Mouse (Mus musculus) hindbrain, embryonic 10.5 days (tissue): ENCODE results near the gene Pbld1. TPM values are rescaled to one million over a fixed set of nuclear protein-coding genes. Genes with fewer than 3 reads are reported as not detected.
A peak's percentile ranks its signal among the peaks of the same experiment; 100 is the strongest.

Experiments used
- DNase-seq: peaks from one replicate; pipeline ENCODE4 v3.0.0-alpha.2; 2017; ENCODE audit warnings: low spot score
- H3K27ac ChIP-seq: fragments of 300-500 bp; sonication (generic); 2 replicates; pipeline ENCODE4 v1.5.1; 2016; ENCODE audit warnings: mild to moderate bottlenecking, moderate library complexity
- H3K27me3 ChIP-seq: fragments of 300-500 bp; sonication (generic); 2 replicates; pipeline ENCODE4 v1.6.1; 2016; ENCODE audit warnings: mild to moderate bottlenecking; ENCODE audit not compliant: poor library complexity, insufficient read depth, severe bottlenecking
- H3K36me3 ChIP-seq: fragments of 300-500 bp; sonication (generic); 2 replicates; pipeline ENCODE4 v1.6.1; 2016; ENCODE audit warnings: mild to moderate bottlenecking, moderate library complexity
- H3K4me1 ChIP-seq: fragments of 300-500 bp; sonication (generic); replicated peaks from 2 replicates; pipeline ENCODE4 v1.6.1; 2016; ENCODE audit warnings: mild to moderate bottlenecking
- H3K4me3 ChIP-seq: fragments of 300-500 bp; sonication (generic); 2 replicates; pipeline ENCODE4 v1.5.1; 2016; ENCODE audit warnings: mild to moderate bottlenecking, moderate library complexity
- H3K9me3 ChIP-seq: fragments of 300-500 bp; sonication (generic); 2 replicates; pipeline ENCODE4 v1.6.1; 2016; ENCODE audit warnings: mild to moderate bottlenecking, moderate library complexity
- WGBS: fragments of 180-500 bp; shearing (Covaris S2); methylation state at CpG from one replicate; pipeline ENCODE4 v1.1.7; 2016; 5-methylcytosine and 5-hydroxymethylcytosine counted together
- polyA plus RNA-seq: library from polyadenylated mRNA; unstranded; fragments of >200 nt; fragmentation: Nextera tagmentation; extraction: Ambion mirVana; gene quantifications from 2 replicates; pipeline ENCODE4 v1.2.1, GENCODE M21; 2016

Pbld1 gene
- polyA plus RNA-seq, 1 experiment from 2014 or later: 1.6 TPM

DNA sequence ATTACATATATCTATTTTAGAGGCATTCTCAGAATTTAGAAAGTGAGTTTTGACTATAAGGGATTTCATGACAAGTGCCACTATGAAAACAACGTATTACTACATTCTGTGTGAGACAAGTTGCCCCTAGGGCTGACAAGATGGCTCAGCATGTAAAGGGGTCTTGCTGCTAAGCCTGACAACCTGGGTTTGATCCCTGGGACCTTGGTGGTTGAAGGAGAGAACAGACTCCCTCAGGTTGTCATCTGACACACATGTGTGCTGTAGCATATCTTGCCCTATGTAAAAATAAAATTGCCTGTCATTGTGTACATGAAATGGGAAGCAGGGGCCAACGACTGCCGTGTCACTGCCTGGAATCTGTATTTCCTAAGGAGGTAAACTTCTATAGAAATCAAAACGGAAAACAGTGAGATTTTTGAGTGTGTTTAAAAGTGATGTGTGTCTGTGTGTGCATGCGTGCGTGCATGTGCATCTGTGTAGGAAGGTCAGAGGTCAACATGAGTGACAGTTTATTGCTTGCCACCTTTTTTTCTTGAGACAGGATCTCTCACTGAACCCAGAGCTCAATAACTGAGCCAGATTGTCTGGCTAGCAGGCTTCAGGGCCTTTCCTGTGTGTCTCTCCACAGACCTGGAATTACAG, 53.9 kb downstream of the Pbld1 start:
- H3K36me3 ChIP-seq: no peaks in the 10 kb centered on the region
- no peaks in the 10 kb centered on the region for H3K4me1 ChIP-seq
- WGBS: 84% methylated on average over 6 of the region's 6 CpGs
- no peak for DNase-seq
- no peaks in the 10 kb centered on the region; the same call in 1 of the 2 replicates for H3K9me3 ChIP-seq
- H3K27me3 ChIP-seq: no peaks in the 10 kb centered on the region
- no peak overlapping the region for H3K27ac ChIP-seq
- H3K4me3 ChIP-seq: no peak overlapping the region

DNA sequence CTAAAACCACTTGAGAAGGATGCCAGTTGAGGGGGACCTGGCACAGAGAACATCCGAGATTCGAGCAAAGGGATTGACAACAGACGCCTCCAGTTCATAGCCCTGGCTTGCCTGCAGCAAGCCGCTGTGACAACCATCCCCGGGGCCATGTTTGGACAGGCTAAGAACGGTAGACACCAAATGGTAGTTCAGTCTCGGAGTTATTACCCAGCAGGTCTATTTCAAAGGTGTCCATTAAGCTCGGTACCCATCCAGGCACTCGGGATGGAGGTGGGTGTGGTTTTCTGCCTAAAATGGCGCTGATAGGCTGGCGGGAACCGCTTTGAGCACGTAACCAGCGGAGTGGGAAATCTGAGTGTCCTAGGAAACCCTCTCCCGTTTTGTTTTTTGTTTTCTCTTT, 55.9 kb downstream of the Pbld1 start:
- Histone ChIP-seq H3K4me3 (no peak overlapping the region), H3K4me1 (no peaks in the 10 kb centered on the region), H3K9me3 (no peaks in the 10 kb centered on the region; the same call in 1 of the 2 replicates), H3K27ac (no peak overlapping the region), H3K36me3 (no peaks in the 10 kb centered on the region), H3K27me3 (no peaks in the 10 kb centered on the region)
- 88% methylated on average over 15 of the region's 15 CpGs for WGBS
- no peak for DNase-seq

DNA sequence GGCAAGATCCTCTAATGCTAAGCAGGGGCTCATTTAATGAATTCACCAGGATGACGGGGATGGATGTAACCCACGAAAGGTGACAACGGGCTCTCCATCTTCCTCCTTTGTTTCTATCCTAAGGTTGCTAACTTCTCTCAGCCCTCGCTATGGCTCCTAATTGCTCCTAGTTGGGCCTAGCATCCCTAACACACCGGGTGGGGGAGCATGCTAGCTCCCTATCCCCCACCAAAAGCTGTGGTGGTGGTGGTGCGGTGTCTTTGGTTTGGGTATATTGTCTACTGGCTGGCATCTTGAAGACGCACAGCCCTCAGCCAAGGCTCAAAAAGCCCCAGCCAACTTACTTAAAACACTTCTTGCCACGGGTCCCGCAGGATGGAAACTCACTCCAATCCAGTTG, 56.4 kb downstream of the Pbld1 start:
- no peak for DNase-seq
- H3K36me3 ChIP-seq: no peaks in the 10 kb centered on the region
- no peaks in the 10 kb centered on the region for H3K27me3 ChIP-seq
- WGBS: 94% methylated on average over 9 of the region's 9 CpGs
- H3K4me1 ChIP-seq: no peaks in the 10 kb centered on the region
- no peak overlapping the region for H3K27ac ChIP-seq
- no peak overlapping the region for H3K4me3 ChIP-seq
- H3K9me3 ChIP-seq: no peaks in the 10 kb centered on the region

DNA sequence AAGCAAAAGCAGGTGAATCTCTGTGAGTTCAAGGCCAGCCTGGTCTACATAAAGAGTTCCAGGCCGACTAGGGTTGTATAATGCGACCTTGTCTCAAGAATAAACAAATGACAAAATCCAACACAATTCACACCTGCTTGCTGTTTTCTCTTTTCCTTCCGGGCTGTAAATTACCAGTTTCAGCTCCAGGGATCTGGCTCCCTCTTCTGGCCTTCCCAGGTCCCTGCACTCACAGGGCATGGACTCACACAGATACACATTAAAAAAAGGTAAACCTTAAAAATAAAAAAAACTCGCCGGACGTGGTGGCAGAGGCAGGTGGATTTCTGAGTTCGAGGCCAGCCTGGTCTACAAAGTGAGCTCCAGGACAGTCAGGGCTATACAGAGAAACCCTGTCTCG, 57.6 kb downstream of the Pbld1 start:
- 92% methylated on average over 8 of the region's 8 CpGs for WGBS
- no peaks in the 10 kb centered on the region for H3K9me3 ChIP-seq
- DNase-seq: no peak

DNA sequence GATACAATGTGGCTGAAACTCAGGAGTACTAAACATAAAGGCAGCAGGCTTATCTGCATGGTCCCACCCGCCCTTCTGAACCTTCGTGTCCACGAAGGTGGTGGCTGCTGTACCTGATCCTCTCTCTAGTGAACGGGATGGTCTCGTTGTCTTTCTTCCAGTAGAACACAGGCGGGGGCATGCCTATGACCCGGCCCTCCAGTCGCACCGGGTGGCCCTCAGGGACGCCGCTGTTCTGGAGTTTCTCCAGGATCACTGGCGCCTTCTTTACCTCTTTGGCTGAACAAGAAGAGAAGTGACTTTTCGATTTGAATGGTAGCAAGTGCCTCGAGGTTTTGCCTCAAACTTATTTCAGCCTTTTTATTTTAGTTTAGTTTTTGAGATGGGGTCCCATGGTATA, 60.0 kb downstream of the Pbld1 start:
- no peaks in the 10 kb centered on the region for H3K9me3 ChIP-seq
- no peak overlapping the region for H3K27ac ChIP-seq
- 74% methylated on average over 14 of the region's 14 CpGs for WGBS
- no peaks in the 10 kb centered on the region for H3K36me3 ChIP-seq
- no peaks in the 10 kb centered on the region for H3K4me1 ChIP-seq
- H3K27me3 ChIP-seq: no peaks in the 10 kb centered on the region
- no peak overlapping the region for H3K4me3 ChIP-seq
- DNase-seq: no peak

More for the DNA sequence above, 57.6 kb downstream of the Pbld1 start:
- Histone ChIP-seq H3K36me3 (no peaks in the 10 kb centered on the region), H3K27ac (no peak overlapping the region), H3K4me1 (no peaks in the 10 kb centered on the region), H3K4me3 (no peak overlapping the region), H3K27me3 (no peaks in the 10 kb centered on the region)

DNA sequence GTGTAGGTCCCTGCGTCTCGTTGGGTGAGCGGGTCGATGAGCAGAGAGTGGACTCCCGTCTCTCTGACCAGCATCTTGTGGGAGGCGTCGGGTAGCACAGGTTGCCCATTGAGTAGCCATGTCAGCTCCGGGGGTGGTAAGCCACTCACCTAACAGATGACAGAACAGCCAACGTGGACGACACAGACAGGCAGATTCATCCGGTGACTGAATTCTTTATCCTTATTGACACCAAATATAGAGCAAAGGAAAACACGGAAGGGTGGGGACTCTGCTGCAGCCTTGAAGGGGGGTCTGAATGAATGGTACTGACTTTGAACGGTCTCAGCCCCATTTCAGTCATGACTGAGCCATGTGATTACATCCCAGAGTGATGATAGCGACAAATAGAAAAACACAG, 62.0 kb downstream of the Pbld1 start:
- no peak for DNase-seq
- Histone ChIP-seq H3K27ac (no peak overlapping the region), H3K36me3 (no peaks in the 10 kb centered on the region), H3K9me3 (no peaks in the 10 kb centered on the region), H3K4me1 (no peaks in the 10 kb centered on the region), H3K4me3 (no peak overlapping the region), H3K27me3 (no peaks in the 10 kb centered on the region)
- WGBS: 86% methylated on average over 14 of the region's 14 CpGs

DNA sequence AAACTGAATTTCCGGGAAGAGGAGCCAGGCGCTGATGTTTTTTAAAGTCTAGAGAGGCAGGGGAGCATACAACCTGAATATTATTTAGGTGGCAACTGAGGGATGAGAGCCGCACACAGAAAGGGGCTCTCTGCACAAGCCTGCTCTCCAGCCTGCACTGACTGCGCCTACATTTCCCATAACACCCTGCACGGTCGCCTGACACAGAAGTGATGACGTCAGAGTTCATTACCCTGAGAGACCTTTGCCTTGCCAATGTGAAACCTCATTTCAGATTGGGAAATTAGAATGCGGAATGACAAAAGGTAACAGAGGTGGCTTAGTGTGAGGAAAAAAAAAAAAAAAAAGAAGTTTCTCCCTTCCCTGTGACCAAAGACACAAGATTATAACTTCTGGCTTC, 62.6 kb downstream of the Pbld1 start:
- H3K27ac ChIP-seq: no peak overlapping the region
- no peak overlapping the region for H3K4me3 ChIP-seq
- no peaks in the 10 kb centered on the region for H3K27me3 ChIP-seq
- H3K4me1 ChIP-seq: no peaks in the 10 kb centered on the region
- peak; percentile 33 for DNase-seq
- WGBS: 36% methylated on average over 8 of the region's 8 CpGs
- no peaks in the 10 kb centered on the region for H3K9me3 ChIP-seq
- no peaks in the 10 kb centered on the region for H3K36me3 ChIP-seq

DNA sequence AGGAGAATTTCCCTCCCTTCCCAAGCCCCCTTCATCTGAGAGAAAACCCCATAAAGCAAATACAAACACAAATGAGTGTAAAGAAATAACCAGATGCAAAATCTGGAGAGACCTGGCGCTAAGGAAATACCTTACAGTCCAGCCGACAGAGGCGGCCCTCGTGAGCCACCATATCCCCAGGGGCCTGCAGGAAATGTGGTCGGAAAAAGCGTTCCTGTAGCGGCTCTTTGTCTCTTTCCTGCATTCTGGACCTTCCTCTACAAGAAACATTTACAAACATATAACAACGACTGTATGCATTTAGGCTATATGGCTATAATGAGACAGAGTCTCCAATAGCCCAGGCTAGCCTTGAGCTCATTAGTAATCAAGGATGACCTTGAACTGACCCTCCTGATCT, 63.2 kb downstream of the Pbld1 start:
- DNase-seq: no peak
- Histone ChIP-seq H3K36me3 (no peaks in the 10 kb centered on the region), H3K4me3 (no peak overlapping the region), H3K27ac (no peak overlapping the region), H3K9me3 (no peaks in the 10 kb centered on the region), H3K27me3 (no peaks in the 10 kb centered on the region), H3K4me1 (no peaks in the 10 kb centered on the region)
- WGBS: 88% methylated on average over 8 of the region's 8 CpGs

DNA sequence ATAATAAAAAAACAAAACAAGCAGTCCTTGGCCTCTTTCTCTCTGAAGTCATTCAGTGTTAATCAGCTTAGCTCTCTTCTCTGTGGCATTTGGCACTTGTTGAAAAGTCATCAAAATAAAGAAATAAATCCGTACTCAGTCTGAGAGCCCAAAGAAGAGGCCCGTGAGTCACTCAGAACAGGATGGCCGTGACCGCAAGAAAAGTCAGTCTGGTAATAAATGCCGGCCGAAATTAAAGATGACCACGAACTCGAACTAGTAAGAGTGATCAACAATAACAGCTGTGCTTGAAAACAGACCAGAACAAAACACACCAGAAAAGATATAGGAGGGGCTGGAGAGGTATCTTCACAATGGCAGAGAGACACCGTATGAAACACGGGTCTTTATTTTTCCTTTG, 64.1 kb downstream of the Pbld1 start:
- WGBS: 94% methylated on average over 10 of the region's 10 CpGs

DNA sequence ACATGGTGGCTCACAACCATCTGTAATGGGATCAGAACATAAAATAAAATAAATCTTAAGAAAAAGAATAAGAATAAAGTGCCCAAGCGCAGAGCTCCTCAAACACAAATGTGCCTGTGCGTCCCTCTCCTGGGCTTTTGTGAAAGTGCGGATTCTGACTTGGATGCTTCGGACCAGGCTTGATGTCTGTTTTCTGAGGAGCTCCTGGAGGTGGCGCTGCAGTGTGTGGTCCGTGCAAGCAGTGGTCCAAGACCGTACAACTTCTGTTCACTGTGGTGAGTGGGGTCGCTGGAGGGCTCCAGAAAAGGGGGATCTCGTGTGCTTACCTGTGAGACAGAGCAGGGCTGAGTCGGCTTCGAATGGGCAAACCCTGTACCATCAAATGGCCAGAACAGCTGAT, 65.4 kb downstream of the Pbld1 start:
- H3K27me3 ChIP-seq: no peaks in the 10 kb centered on the region
- H3K27ac ChIP-seq: no peak overlapping the region
- no peak overlapping the region for H3K4me3 ChIP-seq
- H3K36me3 ChIP-seq: no peaks in the 10 kb centered on the region
- H3K9me3 ChIP-seq: no peaks in the 10 kb centered on the region
- H3K4me1 ChIP-seq: no peaks in the 10 kb centered on the region
- DNase-seq: peak; percentile 21
- WGBS: 33% methylated on average over 11 of the region's 11 CpGs

More for the DNA sequence above, 64.1 kb downstream of the Pbld1 start:
- Histone ChIP-seq H3K36me3 (no peaks in the 10 kb centered on the region), H3K4me3 (no peak overlapping the region), H3K9me3 (no peaks in the 10 kb centered on the region), H3K27me3 (no peaks in the 10 kb centered on the region), H3K4me1 (no peaks in the 10 kb centered on the region), H3K27ac (no peak overlapping the region)
- no peak for DNase-seq

DNA sequence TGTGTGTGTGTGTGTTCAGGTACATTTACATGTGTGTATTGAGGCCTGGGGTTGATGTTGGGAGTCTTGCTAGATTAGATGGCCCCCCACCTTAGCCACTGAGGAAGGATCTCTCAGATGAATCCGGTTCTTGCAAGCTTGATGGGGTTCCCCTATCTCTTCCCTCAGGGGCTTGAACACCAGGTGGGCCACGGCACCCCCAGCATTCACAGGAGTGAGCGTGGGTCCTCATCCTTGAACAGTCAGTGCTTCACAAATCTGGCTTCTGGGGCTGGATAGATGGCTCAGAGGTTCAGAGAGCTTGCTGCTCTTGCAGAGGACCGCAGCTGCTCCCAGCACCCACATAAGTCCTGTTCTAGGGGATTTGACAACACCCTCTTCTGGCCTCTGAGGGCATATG, 66.2 kb downstream of the Pbld1 start:
- no peaks in the 10 kb centered on the region for H3K36me3 ChIP-seq
- H3K4me1 ChIP-seq: no peaks in the 10 kb centered on the region
- no peak for DNase-seq
- no peaks in the 10 kb centered on the region for H3K27me3 ChIP-seq
- no peak overlapping the region for H3K4me3 ChIP-seq
- 91% methylated on average over 4 of the region's 4 CpGs for WGBS
- H3K9me3 ChIP-seq: no peaks in the 10 kb centered on the region
- H3K27ac ChIP-seq: no peak overlapping the region

DNA sequence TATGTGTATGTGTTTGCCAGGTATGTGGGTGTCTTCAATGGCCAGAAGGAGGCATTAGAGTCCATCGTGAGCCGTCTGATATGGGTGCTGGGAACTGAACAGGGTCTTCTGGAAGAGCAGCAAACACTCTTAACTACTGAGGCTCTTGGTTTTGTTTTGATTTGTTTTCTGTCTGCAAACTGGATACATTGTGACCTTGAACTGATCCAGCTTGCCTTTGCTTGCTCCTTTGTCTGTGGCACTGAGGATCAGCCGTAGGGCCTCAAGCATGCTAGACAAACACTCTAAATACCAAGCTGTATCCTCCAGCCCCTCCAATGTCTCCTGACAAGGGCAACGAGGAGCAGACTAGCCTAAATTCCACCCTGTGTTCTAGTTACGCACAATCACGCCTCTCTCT, 67.2 kb downstream of the Pbld1 start:
- Histone ChIP-seq H3K36me3 (no peaks in the 10 kb centered on the region), H3K4me3 (no peak overlapping the region), H3K9me3 (no peaks in the 10 kb centered on the region), H3K4me1 (no peaks in the 10 kb centered on the region), H3K27ac (no peak overlapping the region), H3K27me3 (no peaks in the 10 kb centered on the region)
- DNase-seq: no peak
- WGBS: 93% methylated on average over 6 of the region's 6 CpGs
